Mouse (Mus musculus) layer of hippocampus, postnatal 25 days (tissue): Measurements from ENCODE around the gene Ppp1r3c. TPM values are rescaled to one million over a fixed set of nuclear protein-coding genes. Genes with fewer than 3 reads are reported as not detected.
"Not testable (repeated sequence)": the region's sequence is repeated elsewhere in the genome, so short reads cannot be mapped to it uniquely, and the experiment has no call there.

Experiments used
- DNase-seq, 2 experiments: peaks; one replicate each; pipeline ENCODE4 v3.0.0; 2022; ENCODE audit warnings: mixed read lengths in 2 of 2, low spot score in 1 of 2; ENCODE audit errors: extremely low spot score in 1 of 2
- total RNA-seq, 2 experiments: library from RNA; stranded (reverse); gene quantifications; 2 replicates each; pipeline ENCODE4 v1.2.3; 2021

Gene Ppp1r3c
- total RNA-seq = 10 to 100 TPM; 47.4 to 55.9 TPM

DNA sequence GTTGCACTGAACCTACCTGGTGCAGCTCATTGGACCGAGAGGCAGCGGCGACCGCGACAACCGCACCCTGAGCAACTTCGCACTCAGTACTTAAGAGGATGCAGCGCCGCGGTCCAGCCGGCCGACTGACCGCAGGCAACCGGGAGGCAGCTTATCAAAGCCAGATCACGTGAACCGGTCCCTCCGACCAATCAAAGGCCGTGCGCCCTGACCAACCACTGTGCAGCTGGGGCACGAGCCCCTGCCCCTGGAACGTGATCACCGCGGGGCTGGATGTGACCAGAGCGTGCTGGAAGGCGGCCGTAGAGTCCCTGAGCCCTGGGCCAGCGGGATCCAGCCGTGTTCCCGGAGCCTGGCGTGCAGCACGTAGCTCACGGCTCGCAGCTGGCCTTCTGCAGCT is at the start of gene Ppp1r3c:
Ppp1r3c (minus strand) TSS at position 117 of the 400 bp plus-strand sequence.
- DNase-seq = peak; percentile 70 to 71

DNA sequence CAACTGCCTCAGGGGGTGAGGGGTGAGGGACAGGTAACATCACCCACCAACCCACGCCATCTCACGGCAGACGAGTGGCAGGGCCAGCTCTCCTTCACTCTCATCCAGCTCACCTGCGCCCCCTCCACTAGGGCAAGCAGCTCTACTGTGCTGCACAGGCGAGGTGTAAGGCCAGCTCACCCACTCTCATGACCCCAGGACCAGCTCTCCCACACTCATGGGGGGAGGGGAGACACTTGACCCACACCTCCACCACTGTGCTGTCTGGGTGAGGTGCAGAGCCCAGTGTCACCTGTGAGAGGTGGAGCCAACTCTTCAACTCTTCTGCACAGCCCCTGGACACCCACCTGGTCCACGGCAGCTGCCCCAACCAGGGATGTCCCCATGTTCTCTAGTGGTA is 46.7 kb upstream of the Ppp1r3c start:
- no peak for DNase-seq

DNA sequence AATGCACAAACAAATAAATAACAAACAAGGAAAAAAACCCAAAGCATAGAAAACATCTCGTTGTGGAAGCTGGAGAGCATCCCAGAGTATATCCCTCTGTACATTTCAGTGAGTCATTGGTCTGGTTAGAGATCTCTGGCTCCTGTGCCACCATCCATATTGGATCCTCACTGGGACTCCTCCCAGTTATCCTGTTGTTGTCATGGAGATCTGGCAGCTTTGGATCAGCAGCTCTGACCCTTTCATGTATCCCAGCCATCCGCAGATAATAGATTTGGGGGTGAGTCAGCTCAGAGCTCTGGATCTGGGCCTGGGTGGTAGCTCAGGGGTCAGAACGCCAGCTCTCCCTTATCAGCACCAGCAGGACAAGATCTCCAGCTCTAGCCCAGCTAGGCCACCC is 46.1 kb upstream of the Ppp1r3c start:
- DNase-seq = no peak

DNA sequence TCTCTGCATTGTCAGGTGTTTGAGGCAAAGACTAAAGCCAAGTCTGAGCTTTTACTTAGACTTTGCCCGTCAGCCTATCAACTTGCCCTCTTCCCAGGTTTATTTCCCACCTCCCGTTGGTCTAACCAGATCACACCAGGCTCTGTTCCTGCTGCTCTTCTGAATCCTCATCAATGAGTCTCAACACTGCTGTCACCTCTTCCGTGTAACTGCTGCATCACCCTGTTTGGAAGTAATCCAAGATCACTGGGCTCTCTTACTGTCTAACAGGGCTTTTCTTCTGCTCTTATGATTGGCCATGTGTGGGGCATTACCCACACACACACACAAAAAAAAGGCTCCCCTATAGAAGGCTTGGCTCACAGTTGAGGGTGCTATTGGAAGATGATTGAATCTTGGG is 45.5 kb upstream of the Ppp1r3c start:
- DNase-seq = no peak

DNA sequence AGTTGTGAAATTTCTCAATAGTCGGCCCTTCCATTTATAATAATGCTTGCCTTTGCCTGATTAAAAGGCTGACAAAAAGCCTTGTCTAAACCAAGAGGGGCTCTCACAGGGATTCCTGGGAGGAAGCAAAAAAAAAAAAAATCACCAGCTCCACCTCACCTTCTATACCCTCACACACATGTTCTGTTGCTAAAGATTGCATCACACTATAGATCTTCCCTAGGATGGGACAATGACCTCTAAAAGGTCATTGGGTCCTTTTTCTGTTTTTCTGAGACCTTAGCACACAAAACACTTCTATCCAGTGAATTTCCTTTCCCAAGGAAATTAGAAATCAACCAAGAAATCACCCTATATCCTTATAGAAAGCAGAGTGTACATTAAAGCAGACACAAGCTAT is 43.9 kb upstream of the Ppp1r3c start:
- no peak for DNase-seq

DNA sequence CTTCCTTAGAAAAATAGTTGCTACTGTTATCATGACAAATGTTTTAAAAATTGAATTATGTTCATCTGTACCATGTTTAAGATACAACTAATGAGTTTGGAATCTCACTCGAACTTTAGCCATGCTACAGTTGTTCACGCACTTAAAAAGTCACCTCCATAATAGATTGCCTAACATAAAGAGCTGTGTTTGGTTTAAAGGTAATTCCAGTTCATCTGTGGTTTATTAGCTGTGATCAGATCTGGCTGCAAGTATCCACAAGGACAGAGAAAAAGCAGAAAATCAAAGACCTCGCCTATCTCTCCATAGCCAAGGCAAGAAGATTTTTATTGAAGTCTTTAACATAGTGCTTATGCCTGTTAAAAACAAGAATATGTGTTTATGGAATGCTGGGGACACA is 43.3 kb upstream of the Ppp1r3c start:
- no peak for DNase-seq

DNA sequence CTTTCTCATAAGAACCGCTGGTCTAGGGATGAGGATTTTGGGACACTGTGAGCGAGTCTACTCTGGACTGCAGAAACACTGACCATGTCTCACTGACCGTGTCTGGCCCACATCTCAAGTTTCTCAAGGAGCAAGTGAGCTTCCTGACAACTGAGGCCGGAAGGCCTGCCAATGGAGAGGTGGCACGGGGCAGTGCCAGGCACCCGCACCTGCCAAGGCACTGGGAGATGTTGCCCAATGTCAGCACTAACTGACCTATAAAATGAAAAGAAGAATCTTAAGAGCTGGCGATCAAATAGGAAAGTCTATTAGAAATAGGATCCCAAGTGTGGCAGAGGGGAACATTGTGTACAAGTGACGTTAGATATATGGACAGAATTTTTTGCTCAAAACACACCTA is 39.1 kb upstream of the Ppp1r3c start:
- DNase-seq = no peak

DNA sequence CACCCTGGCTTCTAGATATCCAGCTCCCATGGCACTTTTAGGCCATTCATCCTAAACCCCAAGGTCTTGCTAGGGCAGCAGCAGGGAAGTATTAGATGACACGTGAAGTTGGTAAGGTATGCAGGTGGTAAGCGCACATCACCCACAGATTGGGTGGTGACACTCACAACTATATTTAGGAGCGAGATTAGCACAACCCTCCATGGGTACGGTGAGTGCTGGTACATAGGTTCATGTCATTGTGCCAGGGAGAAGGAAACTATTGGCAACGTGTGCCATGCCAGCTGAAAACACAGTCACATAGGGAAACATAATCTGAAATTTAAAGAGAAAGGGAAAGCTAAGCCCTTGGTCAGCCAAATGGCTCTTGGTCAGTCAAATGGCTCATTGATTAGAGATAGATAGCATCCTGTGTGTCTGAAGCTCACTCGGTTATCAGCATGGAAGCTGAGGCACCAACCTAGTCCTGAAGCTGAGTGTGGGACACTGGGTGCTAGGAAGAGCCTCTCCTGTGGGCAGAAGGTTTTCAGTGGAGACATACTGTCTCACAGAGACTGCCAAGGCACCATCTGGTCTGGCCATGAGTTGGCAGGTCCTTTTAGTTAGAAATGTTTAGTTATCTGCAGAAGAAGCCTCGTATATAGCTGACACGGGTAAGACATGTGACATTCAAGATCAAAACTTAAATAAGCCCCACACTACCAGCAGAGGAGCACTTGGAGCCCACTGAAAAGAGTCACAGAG is 37.4 kb upstream of the Ppp1r3c start:
- no peak for DNase-seq

DNA sequence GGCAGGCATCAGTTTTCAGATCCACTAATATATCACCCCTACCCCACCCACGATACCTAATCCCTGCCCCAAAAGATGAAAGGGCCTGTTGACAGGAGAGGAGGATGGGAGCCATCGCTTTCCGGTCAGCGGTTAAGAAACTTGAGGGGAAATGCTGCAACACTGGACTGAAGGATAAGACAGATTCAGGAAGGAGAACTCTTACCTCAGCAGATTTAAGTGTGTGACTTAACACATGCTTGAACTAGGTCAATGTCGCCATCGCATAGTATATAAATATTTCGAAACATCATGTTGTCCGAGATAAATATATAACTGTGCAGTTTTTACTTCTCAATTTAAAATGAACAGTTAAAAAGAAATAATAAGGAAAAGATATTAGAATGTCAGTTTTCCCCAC is 31.6 kb upstream of the Ppp1r3c start:
- DNase-seq = no peak

DNA sequence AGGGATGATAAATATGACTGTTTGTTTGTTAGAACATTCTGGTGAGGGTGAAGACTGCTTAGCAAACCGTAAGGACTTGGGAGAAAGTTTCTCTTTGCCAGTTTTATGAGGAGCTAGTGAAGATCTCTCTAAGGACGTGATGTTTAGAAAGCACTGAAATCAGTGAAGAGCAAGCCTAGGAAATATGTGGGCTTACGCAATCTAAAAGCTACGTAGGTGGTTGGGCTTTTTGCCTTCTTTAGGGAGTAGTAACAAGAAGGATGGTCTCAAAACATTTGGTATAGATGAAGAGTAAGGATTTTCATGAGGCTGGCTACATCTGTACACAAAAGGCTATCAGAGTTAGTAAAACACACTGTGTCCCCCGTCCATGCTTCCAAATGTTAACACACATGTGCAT is 28.0 kb upstream of the Ppp1r3c start:
- DNase-seq = no peak

DNA sequence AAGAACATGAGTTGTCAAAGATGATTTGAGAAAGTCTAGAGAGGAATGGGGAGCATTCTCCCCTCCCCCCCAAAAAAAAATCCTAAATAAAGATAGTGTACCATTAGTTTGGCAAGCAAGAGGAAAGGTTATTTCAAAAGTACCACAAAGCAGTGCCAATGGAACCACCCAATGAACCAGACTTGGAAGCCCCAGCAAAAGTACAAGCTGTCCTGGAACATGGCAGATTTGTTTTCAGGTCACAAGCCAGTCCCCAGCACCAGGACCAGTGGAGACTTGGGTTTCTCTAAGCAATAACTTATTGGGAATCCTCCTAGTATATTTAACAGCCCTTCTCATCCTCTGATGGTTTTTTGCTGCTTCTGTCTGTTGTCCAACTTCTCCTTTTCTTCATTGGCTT is 12.5 kb upstream of the Ppp1r3c start:
- DNase-seq = no peak

DNA sequence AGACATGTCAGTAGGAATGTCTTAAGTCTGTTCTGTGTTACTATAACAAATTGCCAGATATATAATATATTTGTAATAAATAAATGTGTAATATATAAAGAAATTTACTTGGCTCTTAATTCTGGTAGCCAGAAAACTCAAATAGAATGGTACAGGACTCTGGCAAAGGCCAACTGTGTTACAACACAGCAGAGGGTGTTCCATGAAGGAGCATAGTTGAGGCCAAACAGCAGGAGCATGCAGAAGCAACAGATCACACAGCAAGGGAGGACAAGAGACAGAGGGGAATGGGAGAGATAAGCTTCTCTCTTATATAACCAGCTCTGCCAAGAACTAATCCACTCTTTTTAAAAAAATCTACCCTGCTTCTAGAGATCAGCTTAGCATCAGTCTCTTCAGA is 5.9 kb upstream of the Ppp1r3c start:
- no peak for DNase-seq

DNA sequence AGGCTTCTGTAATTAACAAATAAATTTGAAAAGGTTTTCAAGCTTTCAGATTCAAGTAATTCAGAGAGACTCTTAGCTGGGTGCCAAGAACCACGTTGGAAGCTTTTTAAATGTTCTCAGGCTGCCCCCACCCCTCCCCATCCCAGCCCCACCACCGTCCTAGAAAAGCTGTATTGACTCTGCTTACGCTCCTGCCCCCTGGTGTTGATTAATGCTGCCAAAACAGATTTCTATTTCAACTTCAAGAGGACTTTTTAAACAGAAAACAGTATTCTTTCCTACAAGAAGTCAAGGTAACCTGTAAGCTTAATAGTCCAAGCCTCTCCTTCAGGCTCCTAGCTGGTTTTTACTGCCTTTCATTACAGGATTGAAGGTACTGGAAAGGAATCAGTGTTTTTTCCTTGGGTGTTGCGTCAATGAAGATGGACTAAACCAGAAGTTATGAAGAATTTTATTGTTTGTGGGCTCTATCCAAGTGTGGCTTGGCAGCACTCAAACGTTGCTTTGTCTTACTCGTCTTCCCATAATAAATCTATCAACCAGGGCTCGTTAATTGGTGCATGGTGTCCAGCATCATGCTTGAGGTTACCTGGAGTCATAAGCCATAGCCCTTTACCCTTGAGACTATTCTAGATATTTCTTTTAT is 3.2 kb upstream of the Ppp1r3c start:
- no peak for DNase-seq

DNA sequence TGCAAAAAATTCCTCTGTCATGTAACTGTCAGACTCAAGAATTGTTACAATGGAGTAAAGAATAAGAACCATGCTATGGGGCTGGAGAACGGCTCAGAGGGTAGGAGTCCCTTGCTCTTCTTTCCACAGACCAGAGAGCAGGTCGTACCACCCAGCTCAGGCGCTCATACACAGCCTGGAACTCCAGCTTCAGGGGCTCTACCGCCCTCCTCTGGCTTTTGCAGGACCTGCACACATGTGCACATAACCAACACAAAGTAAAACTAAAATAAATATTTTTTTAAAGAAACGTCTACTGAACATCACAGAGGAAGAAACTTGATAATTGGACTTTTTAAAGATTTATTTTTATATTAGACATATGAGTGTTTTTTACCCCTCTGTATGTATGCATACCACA is 1.6 kb upstream of the Ppp1r3c start:
- DNase-seq = no peak

DNA sequence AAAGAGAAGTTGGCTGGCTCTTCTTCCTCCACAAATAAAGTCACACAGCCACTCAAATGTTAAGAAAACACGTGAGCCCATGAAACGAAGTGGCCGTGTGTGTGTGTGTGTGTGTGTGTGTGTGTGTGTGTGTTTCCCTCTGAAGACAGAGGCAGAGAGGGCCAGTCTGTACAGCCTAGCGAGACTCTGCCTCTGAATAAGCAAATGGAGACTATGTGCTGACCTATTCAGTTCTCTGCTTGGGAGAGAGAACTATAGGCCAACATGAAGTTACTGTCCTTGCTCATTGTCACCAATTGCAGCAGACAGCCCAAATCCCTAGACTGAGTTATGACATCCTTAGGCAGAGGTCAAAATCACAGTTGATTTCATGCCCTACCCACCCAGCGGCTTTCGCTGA is 634 bp upstream of the Ppp1r3c start:
- DNase-seq = no peak

DNA sequence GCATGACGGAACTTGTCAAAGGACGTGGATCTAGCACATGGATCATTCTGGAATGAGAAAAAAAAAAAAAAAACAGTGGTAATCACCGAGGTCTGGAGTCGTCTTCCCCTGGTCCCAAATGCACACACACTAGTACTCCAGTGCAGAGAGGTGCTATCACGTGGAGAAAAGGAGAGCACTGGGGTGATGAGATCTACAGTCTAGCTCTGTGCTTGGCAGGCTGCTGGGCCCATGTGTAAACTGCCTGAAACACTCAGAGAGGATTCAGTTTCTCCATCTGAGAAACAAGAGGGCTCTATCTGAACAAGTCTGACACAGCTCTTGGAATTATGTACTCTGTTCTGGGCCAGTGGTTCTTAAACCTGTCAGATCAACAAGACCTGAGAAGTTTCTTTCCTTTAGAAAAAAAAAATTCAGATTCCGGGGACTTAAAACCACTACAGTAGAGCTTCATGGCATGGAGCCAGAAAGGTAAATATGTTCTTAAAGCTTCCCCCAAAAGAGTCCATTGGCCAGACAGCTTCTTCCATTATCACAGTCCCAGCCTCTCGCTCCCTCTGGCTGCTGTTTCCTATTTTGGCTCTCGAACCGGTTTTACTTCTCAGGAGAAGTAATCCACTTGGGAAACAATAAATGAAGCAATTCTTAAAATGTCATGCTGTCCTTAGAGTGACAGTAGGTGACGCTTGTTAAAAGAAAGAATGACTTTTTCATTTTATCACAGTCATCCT is 2.0 kb downstream of the Ppp1r3c start:
- DNase-seq = no peak

DNA sequence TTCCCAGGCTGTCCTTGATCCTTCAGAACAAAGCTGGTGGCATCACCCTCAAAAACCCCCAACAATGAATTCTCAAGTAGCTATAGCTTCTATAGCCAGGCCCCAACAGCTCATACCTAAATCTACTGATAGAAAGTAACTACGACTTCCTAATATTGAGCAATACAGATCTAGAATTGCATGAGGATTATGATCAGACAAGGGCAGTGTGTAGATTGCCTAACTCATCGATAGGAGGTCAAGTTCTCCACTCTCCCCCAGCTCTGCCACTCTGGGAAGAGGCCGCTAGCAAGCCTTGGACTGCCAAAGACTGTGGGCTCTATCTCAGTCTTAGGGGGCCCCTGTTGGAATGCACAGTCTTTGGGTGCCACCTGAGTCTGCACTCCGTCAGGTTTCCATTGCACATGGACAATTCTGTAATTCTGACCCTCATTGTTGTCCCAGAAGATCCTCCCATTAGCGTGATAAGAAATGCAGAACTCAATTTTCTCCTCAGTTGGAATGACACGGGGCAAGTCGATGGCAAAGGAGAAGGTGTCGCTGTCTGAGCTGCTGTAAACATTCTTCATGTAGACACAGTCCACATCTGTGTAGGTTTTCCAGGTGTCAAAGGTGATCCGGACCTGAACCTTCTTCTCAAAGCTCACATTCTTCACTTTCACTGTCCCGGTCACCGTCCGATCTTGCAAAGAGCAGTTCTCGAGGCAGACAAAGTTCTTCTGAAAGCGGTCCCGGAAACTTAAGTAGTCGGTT is 3.1 kb downstream of the Ppp1r3c start:
- DNase-seq = no peak

DNA sequence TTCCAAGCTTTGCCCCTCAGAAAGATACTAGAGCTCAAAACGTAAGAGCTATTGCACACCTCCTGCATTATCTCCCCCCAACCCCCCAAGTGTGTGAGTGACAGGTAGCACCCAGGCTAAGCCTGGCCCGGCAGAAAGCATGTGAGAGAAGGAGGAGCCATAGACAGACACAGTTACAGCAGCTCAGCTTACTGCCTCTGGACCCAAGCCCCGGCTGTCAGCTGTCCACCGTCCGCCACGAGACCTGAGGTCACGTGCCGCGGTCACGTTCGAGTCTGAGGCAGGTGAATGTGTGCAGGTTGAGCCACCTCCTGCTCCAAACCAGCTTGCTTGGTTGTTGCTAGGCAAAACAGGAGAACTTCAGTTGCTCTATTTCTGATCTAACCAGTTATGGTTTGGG is 5.1 kb downstream of the Ppp1r3c start:
- DNase-seq = no peak

DNA sequence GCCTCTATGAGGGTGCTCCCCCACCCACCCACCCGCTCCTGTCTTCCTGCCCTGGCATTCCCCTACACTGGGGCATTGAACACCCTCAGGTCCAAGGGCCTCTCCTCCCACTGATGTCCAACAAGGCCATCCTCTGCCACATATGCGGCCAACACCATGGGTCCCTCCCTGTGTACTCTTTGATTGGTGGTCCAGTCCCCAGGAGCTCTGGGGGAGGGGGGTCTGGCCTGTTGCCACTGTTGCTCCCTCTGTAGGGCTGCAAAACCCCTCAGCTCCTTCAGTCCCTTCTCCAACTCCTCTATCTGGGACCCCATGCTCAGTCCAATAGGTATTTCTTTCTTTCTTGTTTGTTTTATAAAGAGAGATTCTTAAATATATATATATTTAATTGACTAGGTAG is 6.0 kb downstream of the Ppp1r3c start:
- not testable (repeated sequence) for DNase-seq

DNA sequence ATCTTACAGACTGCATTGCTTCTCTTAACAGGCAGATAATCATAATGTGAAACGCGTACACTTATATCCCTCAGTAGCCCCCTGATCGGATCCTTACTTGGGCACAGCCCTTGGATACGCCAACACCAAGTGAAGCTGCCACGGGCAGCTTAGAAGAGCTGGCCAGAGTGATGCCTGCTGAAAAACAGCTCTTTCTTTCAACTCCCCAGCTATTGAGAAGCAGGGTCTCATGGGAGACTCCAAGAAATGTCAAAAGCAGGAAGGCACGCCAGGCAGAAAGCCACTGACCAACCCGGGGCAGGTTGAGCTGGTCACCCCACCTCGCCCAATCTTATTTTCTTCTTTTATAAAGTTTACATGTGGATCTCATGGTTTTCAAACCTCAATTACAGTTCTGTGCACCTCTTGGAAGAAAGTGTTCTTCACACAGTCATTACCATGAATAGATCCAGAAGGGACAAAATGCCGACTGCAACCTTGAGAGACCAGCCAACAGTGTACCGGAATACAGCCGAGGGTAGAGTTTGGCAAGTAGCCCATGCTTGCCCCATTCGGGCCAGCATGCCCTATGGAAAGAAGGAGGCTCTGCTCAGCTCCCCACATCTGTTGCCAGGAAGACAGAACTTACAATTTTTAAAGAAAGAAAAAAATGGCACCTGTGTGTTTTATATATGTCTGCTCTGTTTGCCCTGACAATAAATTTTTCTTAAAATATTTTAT is 7.6 kb downstream of the Ppp1r3c start:
- no peak for DNase-seq
